In the genomic region with DNA sequence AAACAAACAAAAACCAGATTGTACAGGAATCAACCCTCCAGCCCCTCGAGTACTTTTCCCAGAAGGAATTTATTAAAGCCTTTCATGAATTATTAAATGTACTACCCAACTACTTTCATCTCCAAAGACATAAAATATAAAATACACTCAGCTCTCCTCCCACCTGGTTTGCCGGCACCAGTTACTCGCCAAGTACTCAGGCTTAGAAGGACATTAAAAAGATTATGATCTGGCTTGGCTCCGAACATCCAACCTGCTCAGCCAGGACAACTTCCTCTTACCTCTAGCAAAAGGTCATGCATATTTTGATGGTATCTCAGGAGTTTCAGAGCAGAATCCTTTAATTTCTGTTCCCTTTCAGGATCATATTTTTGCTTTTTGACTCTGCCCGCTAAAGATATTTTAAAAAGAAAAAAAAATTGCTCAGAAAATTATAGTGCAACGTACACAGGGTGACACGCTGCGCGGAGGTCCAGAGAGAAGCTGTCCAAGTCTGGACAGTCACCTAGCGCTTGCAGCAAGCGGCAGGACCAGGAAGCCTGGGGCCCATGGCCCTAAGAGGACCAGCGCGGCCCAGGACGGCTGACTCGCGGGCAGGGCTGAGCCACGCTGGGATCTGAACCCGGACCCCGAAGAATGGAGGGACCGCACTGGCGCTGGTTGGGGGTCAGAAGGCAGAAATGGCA, we compare ENCODE assay signal across 8 mouse cellular contexts. TPM values are rescaled to one million over a fixed set of nuclear protein-coding genes. Genes with fewer than 3 reads are reported as not detected.
DNase-seq lines count a peak whose midpoint lies in the region; ATAC-seq lines count a peak whose summit lies in the region.

No protein-coding gene starts in this region.

- no peaks in the 10 kb centered on the region for H3K27me3 ChIP-seq in hindbrain, embryonic 12.5 days
- H3K27me3 ChIP-seq in midbrain, embryonic 11.5 days (ENCODE audit: control insufficient read depth, insufficient read depth, low read length): no peaks in the 10 kb centered on the region

- H3K4me1 ChIP-seq in brown adipose tissue, adult 24 weeks (ENCODE audit: control insufficient read depth, insufficient read depth, insufficient read length, low read length): no peaks in the 10 kb centered on the region
- H3K4me1 ChIP-seq in hindbrain, embryonic 12.5 days: peaks cover 13% of the 10 kb centered on the region
- peaks cover 5% of the 10 kb centered on the region for H3K4me1 ChIP-seq in midbrain, embryonic 11.5 days (ENCODE audit: control insufficient read depth, insufficient read depth, low read length)

- H3K4me2 ChIP-seq in hindbrain, embryonic 12.5 days (replicated peaks): peak overlapping the region; percentile 82
- H3K4me2 ChIP-seq in midbrain, embryonic 11.5 days: peak overlapping the region; percentile 69

- 8% methylated on average over 21 of the region's 21 CpGs for WGBS in hindbrain, embryonic 12.5 days
- WGBS in midbrain, embryonic 11.5 days: 9% methylated on average over 21 of the region's 21 CpGs

- peak; percentile 29 for DNase-seq in kidney, adult 9 months
- DNase-seq in kidney, adult 11 months: no peak
- peak; percentile 85 for DNase-seq in midbrain, embryonic 11.5 days (ENCODE audit: low spot score, missing footprints)
- no peak for DNase-seq in embryo, embryonic 10 days (ENCODE audit: low spot score)
- no peak for DNase-seq in frontal cortex, postnatal 14 days (ENCODE audit: low spot score in 2 of 2)
- no peak for DNase-seq in thymus, postnatal 14 days

- peak overlapping the region; percentile 68 for H3K9ac ChIP-seq in hindbrain, embryonic 12.5 days
- peak overlapping the region; percentile 77 for H3K9ac ChIP-seq in midbrain, embryonic 11.5 days (ENCODE audit: low read length)

- peak; percentile 86 for ATAC-seq in hindbrain, embryonic 12.5 days (ENCODE audit: low FRiP score)
- peak; percentile 87 for ATAC-seq in midbrain, embryonic 11.5 days (ENCODE audit: low FRiP score)

- peak overlapping the region; percentile 57 for H3K4me3 ChIP-seq in brown adipose tissue, adult 24 weeks (ENCODE audit: insufficient read depth, low read depth, low read length)
- peak overlapping the region; percentile 57 for H3K4me3 ChIP-seq in hindbrain, embryonic 12.5 days
- peak overlapping the region; percentile 67 for H3K4me3 ChIP-seq in midbrain, embryonic 11.5 days (ENCODE audit: low read depth, low read length)

- no peaks in the 10 kb centered on the region for H3K9me3 ChIP-seq in hindbrain, embryonic 12.5 days (replicated peaks)
- no peaks in the 10 kb centered on the region for H3K9me3 ChIP-seq in midbrain, embryonic 11.5 days (ENCODE audit: control insufficient read depth, low read length)

- H3K36me3 ChIP-seq in hindbrain, embryonic 12.5 days: no peaks in the 10 kb centered on the region
- H3K36me3 ChIP-seq in midbrain, embryonic 11.5 days (ENCODE audit: control insufficient read depth, insufficient read depth, low read length): no peaks in the 10 kb centered on the region

- H3K27ac ChIP-seq in brown adipose tissue, adult 24 weeks (replicated peaks; ENCODE audit: low read depth, low read length): no peak overlapping the region
- no peak overlapping the region for H3K27ac ChIP-seq in hindbrain, embryonic 12.5 days
- H3K27ac ChIP-seq in midbrain, embryonic 11.5 days (ENCODE audit: low read depth, low read length): no peak overlapping the region

RNA-seq across cellular contexts. Expression of a gene that starts 0.5 kb away (rescaled TPM):
- not detected in 2 replicates for polyA plus RNA-seq in brown adipose tissue, adult 24 weeks (2012; ENCODE audit: insufficient read depth, insufficient read length, missing spikeins)
- polyA plus RNA-seq in hindbrain, embryonic 12.5 days (2016; fragmentation: Nextera tagmentation; extraction: Ambion mirVana): 20.9 and 21.0 TPM in 2 replicates
- polyA plus RNA-seq in midbrain, embryonic 11.5 days (2014; fragmentation: Nextera tagmentation; extraction: Ambion mirVana): 31.5 and 33.1 TPM in 2 replicates

RNA-seq across cellular contexts. Expression of a gene that starts 14.6 kb away (rescaled TPM):
- not detected in 2 replicates for polyA plus RNA-seq in brown adipose tissue, adult 24 weeks (2012; ENCODE audit: insufficient read depth, insufficient read length, missing spikeins)
- polyA plus RNA-seq in hindbrain, embryonic 12.5 days (2016; fragmentation: Nextera tagmentation; extraction: Ambion mirVana): 28.9 and 32.2 TPM in 2 replicates
- polyA plus RNA-seq in midbrain, embryonic 11.5 days (2014; fragmentation: Nextera tagmentation; extraction: Ambion mirVana): 9.2 and 13.2 TPM in 2 replicates

RNA-seq across cellular contexts. Expression of a gene that starts 55.6 kb away (rescaled TPM):
- polyA plus RNA-seq in brown adipose tissue, adult 24 weeks (2012; ENCODE audit: insufficient read depth, insufficient read length, missing spikeins): 203 and 244 TPM in 2 replicates
- 212 and 231 TPM in 2 replicates for polyA plus RNA-seq in hindbrain, embryonic 12.5 days (2016; fragmentation: Nextera tagmentation; extraction: Ambion mirVana)
- 171 and 181 TPM in 2 replicates for polyA plus RNA-seq in midbrain, embryonic 11.5 days (2014; fragmentation: Nextera tagmentation; extraction: Ambion mirVana)

Comparison
In these comparisons a context has a peak if more than half of its experiments do, and no peak if none do; other contexts are left out.
1. DNase-seq: peak in kidney, adult 9 months (single experiment) and midbrain, embryonic 11.5 days (single experiment); none in kidney, adult 11 months (single experiment), embryo, embryonic 10 days (single experiment), frontal cortex, postnatal 14 days (0 of 2) and thymus, postnatal 14 days (single experiment).
2. RNA of a gene that starts 0.5 kb away (polyA plus RNA-seq): 31.5 to 33.1 TPM in midbrain, embryonic 11.5 days and 20.9 to 21.0 TPM in hindbrain, embryonic 12.5 days; not detected in brown adipose tissue, adult 24 weeks; every median in the first group is over 10 times any median in the second.
3. Peak in every context shown above with its lines, with median percentiles within 50 percentile points of each other: H3K4me3 ChIP-seq.